Comparison of ENCODE assay signal across 8 mouse cellular contexts in the genomic region with DNA sequence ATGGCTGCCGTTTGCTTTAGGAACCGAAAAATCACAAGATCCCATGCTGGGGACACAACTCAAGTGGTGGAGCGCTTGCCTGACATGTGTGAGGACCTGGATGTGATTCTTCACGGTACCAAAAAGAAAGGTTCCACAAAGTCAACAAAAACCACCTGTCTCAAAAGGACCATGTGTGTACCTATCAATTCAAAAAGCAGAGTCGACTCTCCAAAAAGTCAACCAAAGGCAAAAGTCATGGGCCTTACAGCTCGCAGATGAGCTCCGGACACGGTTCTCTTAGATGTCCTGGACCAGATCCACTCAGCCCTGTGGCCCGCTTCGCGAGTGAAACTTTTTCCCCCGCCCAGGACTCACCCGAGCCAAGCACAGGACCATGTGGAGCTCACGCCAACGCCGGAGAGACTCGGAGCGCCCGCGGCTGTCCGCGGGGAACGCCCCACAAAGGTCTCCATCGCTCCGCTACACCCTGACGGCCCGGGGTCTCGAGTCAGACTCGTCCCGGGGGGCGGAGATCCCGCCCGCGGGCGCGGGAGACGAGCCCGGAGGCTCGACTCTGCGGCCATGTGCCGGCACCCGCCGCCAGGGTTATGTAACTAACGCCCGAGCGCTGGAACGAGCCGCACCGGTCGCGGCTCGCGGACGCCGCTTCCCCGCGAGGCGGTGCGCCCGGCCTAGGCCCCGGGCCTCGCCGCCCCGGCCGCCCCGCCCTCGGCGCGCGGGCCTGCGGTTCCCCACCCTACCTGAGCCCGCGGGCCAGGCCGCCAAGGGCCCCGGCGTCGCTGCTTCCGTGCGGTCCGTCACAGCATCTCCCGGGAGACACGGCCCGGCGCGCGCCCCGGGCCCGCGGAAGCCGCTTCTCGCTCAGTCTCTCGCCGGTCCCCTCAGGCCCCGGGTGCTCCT. TPM values are rescaled to one million over a fixed set of nuclear protein-coding genes. Genes with fewer than 3 reads are reported as not detected.
A peak's percentile ranks its signal among the peaks of the same experiment; 100 is the strongest.
DNase-seq lines count a peak whose midpoint lies in the region; ATAC-seq lines count a peak whose summit lies in the region.

A gene (plus strand): TSS at position 767 of the 903 bp plus-strand sequence.

- DNase-seq in 3134 (ENCODE audit: extremely low read depth, insufficient read length, low spot score): peak; percentile 81
- peak; percentile 80 for DNase-seq in adrenal gland, postnatal 10 days
- DNase-seq in kidney, adult 11 months: peak; percentile 63
- peak; percentile 61 for DNase-seq in limb, embryonic 11.5 days (ENCODE audit: low spot score)

- peaks cover 11% of the 10 kb centered on the region for H3K36me3 ChIP-seq in embryonic facial prominence, embryonic 12.5 days
- peaks cover 2% of the 10 kb centered on the region; the same call in 1 of the 2 replicates for H3K36me3 ChIP-seq in limb, embryonic 11.5 days (ENCODE audit: control insufficient read depth, insufficient read depth, low read length)
- peaks cover 10% of the 10 kb centered on the region for H3K36me3 ChIP-seq in midbrain, embryonic 12.5 days
- H3K36me3 ChIP-seq in stomach, embryonic 14.5 days (ENCODE audit: control insufficient read depth, insufficient read depth, low read length): peaks cover 11% of the 10 kb centered on the region

- WGBS in embryonic facial prominence, embryonic 12.5 days: under 1% methylated on average over 73 of the region's 94 CpGs
- under 1% methylated on average over 86 of the region's 94 CpGs for WGBS in limb, embryonic 11.5 days
- WGBS in midbrain, embryonic 12.5 days: under 1% methylated on average over 92 of the region's 94 CpGs
- under 1% methylated on average over 74 of the region's 94 CpGs for WGBS in stomach, embryonic 14.5 days

- ATAC-seq in embryonic facial prominence, embryonic 12.5 days (ENCODE audit: insufficient number of reproducible peaks, insufficient read depth, low FRiP score, low TSS enrichment): peak; percentile 76
- peak; percentile 48 for ATAC-seq in granulocyte monocyte progenitor cell, adult 5-6 weeks (replicated peaks; ENCODE audit: poor library complexity, severe bottlenecking)
- peak; percentile 75 for ATAC-seq in limb, embryonic 11.5 days (ENCODE audit: insufficient number of reproducible peaks, low FRiP score, low TSS enrichment, low read depth)
- peak; percentile 79 for ATAC-seq in midbrain, embryonic 12.5 days (ENCODE audit: low FRiP score, low read depth)
- ATAC-seq in stomach, embryonic 14.5 days (ENCODE audit: insufficient number of reproducible peaks, insufficient read depth, low FRiP score, low read depth): peak; percentile 64

- H3K4me1 ChIP-seq in embryonic facial prominence, embryonic 12.5 days: peaks cover 14% of the 10 kb centered on the region
- peaks cover 5% of the 10 kb centered on the region for H3K4me1 ChIP-seq in limb, embryonic 11.5 days (ENCODE audit: control insufficient read depth, insufficient read depth, low read length)
- peaks cover 16% of the 10 kb centered on the region for H3K4me1 ChIP-seq in midbrain, embryonic 12.5 days
- peaks cover 9% of the 10 kb centered on the region; the same call in 1 of the 2 replicates for H3K4me1 ChIP-seq in stomach, embryonic 14.5 days (ENCODE audit: control insufficient read depth, insufficient read depth, low read length)

- peak within 1 kb of the TSS; percentile 97 for H3K9ac ChIP-seq in embryonic facial prominence, embryonic 12.5 days
- peak within 1 kb of the TSS; percentile 86 for H3K9ac ChIP-seq in limb, embryonic 11.5 days (ENCODE audit: low read length)
- peak within 1 kb of the TSS; percentile 95 for H3K9ac ChIP-seq in midbrain, embryonic 12.5 days (replicated peaks)
- peak within 1 kb of the TSS; percentile 98 for H3K9ac ChIP-seq in stomach, embryonic 14.5 days (replicated peaks; ENCODE audit: low read depth, low read length)

- peak within 1 kb of the TSS; percentile 99 for H3K27ac ChIP-seq in embryonic facial prominence, embryonic 12.5 days
- peak within 1 kb of the TSS; percentile 97 for H3K27ac ChIP-seq in limb, embryonic 11.5 days (replicated peaks; ENCODE audit: low read depth, low read length)
- peak within 1 kb of the TSS; percentile 95 for H3K27ac ChIP-seq in midbrain, embryonic 12.5 days (replicated peaks)
- H3K27ac ChIP-seq in stomach, embryonic 14.5 days (ENCODE audit: low read length): peak within 1 kb of the TSS; percentile 99

- H3K9me3 ChIP-seq in embryonic facial prominence, embryonic 12.5 days: no peaks in the 10 kb centered on the region
- no peaks in the 10 kb centered on the region for H3K9me3 ChIP-seq in limb, embryonic 11.5 days (ENCODE audit: control insufficient read depth, low read length)
- H3K9me3 ChIP-seq in midbrain, embryonic 12.5 days: no peaks in the 10 kb centered on the region
- H3K9me3 ChIP-seq in stomach, embryonic 14.5 days (ENCODE audit: control insufficient read depth, low read depth, low read length): no peaks in the 10 kb centered on the region

- H3K4me3 ChIP-seq in embryonic facial prominence, embryonic 12.5 days: peak within 1 kb of the TSS; percentile 94
- peak within 1 kb of the TSS; percentile 88 for H3K4me3 ChIP-seq in limb, embryonic 11.5 days (ENCODE audit: low read depth, low read length)
- H3K4me3 ChIP-seq in midbrain, embryonic 12.5 days: peak within 1 kb of the TSS; percentile 94
- H3K4me3 ChIP-seq in stomach, embryonic 14.5 days (ENCODE audit: low read depth, low read length): peak within 1 kb of the TSS; percentile 95

- no peaks in the 10 kb centered on the region for H3K27me3 ChIP-seq in embryonic facial prominence, embryonic 12.5 days
- no peaks in the 10 kb centered on the region for H3K27me3 ChIP-seq in limb, embryonic 11.5 days (ENCODE audit: control insufficient read depth, insufficient read depth, low read length)
- H3K27me3 ChIP-seq in midbrain, embryonic 12.5 days: no peaks in the 10 kb centered on the region
- no peaks in the 10 kb centered on the region for H3K27me3 ChIP-seq in stomach, embryonic 14.5 days (ENCODE audit: control insufficient read depth, insufficient read depth, low read length)

- H3K4me2 ChIP-seq in embryonic facial prominence, embryonic 12.5 days (replicated peaks): peak within 1 kb of the TSS; percentile 78
- H3K4me2 ChIP-seq in limb, embryonic 11.5 days (ENCODE audit: low read depth, severe bottlenecking): peak within 1 kb of the TSS; percentile 77
- peak within 1 kb of the TSS; percentile 82 for H3K4me2 ChIP-seq in midbrain, embryonic 12.5 days (replicated peaks)
- peak within 1 kb of the TSS; percentile 70 for H3K4me2 ChIP-seq in stomach, embryonic 14.5 days (replicated peaks; ENCODE audit: low read depth, low read length)

RNA-seq across cellular contexts. Expression of the gene that starts here (rescaled TPM):
- not detected for total RNA-seq in adrenal gland, postnatal 10 days (2021)
- polyA plus RNA-seq in embryonic facial prominence, embryonic 12.5 days (2016; fragmentation: Nextera tagmentation; extraction: Ambion mirVana): not detected in 2 replicates
- total RNA-seq in granulocyte monocyte progenitor cell, adult 5-6 weeks (2014; fragmentation: Nextera tagmentation): 0.83 TPM in 1 of 2 replicates, not detected in the other
- 0.30 TPM in 1 of 2 replicates, not detected in the other for total RNA-seq in granulocyte monocyte progenitor cell, adult 5-6 weeks (2017)
- polyA plus RNA-seq in limb, embryonic 11.5 days (2014; fragmentation: Nextera tagmentation; extraction: Ambion mirVana): 0.23 and 0.24 TPM in 2 replicates
- polyA plus RNA-seq in midbrain, embryonic 12.5 days (2016; fragmentation: Nextera tagmentation; extraction: Ambion mirVana): 0.29 TPM in 1 of 2 replicates, not detected in the other
- polyA plus RNA-seq in stomach, embryonic 14.5 days (2014; fragmentation: Nextera tagmentation; extraction: Ambion mirVana): 0.41 TPM in 1 of 2 replicates, not detected in the other

Comparison
In these comparisons a context has a peak if more than half of its experiments do, and no peak if none do; other contexts are left out.
1. Peak in every context shown above with its lines: DNase-seq, ATAC-seq, H3K4me3 ChIP-seq and H3K27ac ChIP-seq.
2. Peak in DNase-seq in adrenal gland, postnatal 10 days; RNA of the gene not detected or under 1 TPM.
3. Peak in ATAC-seq, H3K4me3 ChIP-seq, H3K27ac ChIP-seq, H3K9ac ChIP-seq and H3K4me2 ChIP-seq in embryonic facial prominence, embryonic 12.5 days; RNA of the gene not detected or under 1 TPM.
4. Peak in ATAC-seq in granulocyte monocyte progenitor cell, adult 5-6 weeks; RNA of the gene not detected or under 1 TPM.
5. Peak in DNase-seq, ATAC-seq, H3K4me3 ChIP-seq, H3K27ac ChIP-seq, H3K9ac ChIP-seq and H3K4me2 ChIP-seq in limb, embryonic 11.5 days; RNA of the gene not detected or under 1 TPM.
6. Peak in ATAC-seq, H3K4me3 ChIP-seq, H3K27ac ChIP-seq, H3K9ac ChIP-seq and H3K4me2 ChIP-seq in midbrain, embryonic 12.5 days; RNA of the gene not detected or under 1 TPM.
7. Peak in ATAC-seq, H3K4me3 ChIP-seq, H3K27ac ChIP-seq, H3K9ac ChIP-seq and H3K4me2 ChIP-seq in stomach, embryonic 14.5 days; RNA of the gene not detected or under 1 TPM.